Mouse (Mus musculus) small intestine, adult 2 months (tissue): ENCODE measurements around the gene 4933427I04Rik.

Experiments used
- CTCF ChIP-seq: fragments of 200-500 bp; IDR thresholded peaks from 2 replicates; pipeline ENCODE4 v1.5.1; 2012; ENCODE audit warnings: low read depth, mild to moderate bottlenecking, control low read depth, inconsistent platforms, low read length, moderate library complexity, mixed read lengths; ENCODE audit not compliant: insufficient replicate concordance, insufficient read length; ENCODE audit errors: extremely low read depth
- POLR2A ChIP-seq: fragments of 200-500 bp; IDR thresholded peaks from 2 replicates; pipeline ENCODE4 v1.6.1; 2012; ENCODE audit warnings: low read depth, mild to moderate bottlenecking, control low read depth, inconsistent platforms, low read length, moderate library complexity

GRCm38 (mm10) chr4:123859803-123860202, 324 bp downstream of the 4933427I04Rik start:
- TF ChIP-seq POLR2A, result no peak
- TF ChIP-seq CTCF, result no peak
